Mouse (Mus musculus) ES-E14 (cell line): ENCODE measurements around the gene Ltb. TPM values are rescaled to one million over a fixed set of nuclear protein-coding genes. Genes with fewer than 3 reads are reported as not detected.

ENCODE experiments used
- DNase-seq: peaks from one replicate; pipeline ENCODE4 v3.0.0-alpha.2; 2013; ENCODE audit warnings: low read depth, low spot score
- H3K27ac ChIP-seq: 2 replicates; pipeline ENCODE4 v1.5.1; 2012; ENCODE audit warnings: low read depth, mild to moderate bottlenecking, low read length, moderate library complexity, mixed read lengths; ENCODE audit not compliant: poor library complexity, insufficient read depth, severe bottlenecking
- H3K36me3 ChIP-seq: 2 replicates; pipeline ENCODE4 v1.6.1; 2012; ENCODE audit warnings: mild to moderate bottlenecking, low read length, moderate library complexity, mixed read lengths; ENCODE audit not compliant: control insufficient read depth, poor library complexity, insufficient read depth, severe bottlenecking
- H3K4me1 ChIP-seq, 2 experiments: fragments of 150-350 bp in 1 of 2; sonication (generic) in 1 of 2; 2 replicates each; pipeline ENCODE4 v1.6.1; 2012; ENCODE audit warnings: low read length in 2 of 2, mild to moderate bottlenecking in 1 of 2, mixed read lengths in 1 of 2; ENCODE audit not compliant: control insufficient read depth in 2 of 2, insufficient read depth in 2 of 2, poor library complexity in 1 of 2
- H3K4me3 ChIP-seq, 2 experiments: fragments of 150-350 bp in 1 of 2; sonication (generic) in 1 of 2; 2 replicates each; pipeline ENCODE4 v1.5.1; 2012; ENCODE audit warnings: low read length in 2 of 2, low read depth in 1 of 2, mild to moderate bottlenecking in 1 of 2, mixed read lengths in 1 of 2; ENCODE audit not compliant: insufficient read depth in 1 of 2, poor library complexity in 1 of 2, severe bottlenecking in 1 of 2
- H3K9ac ChIP-seq: 2 replicates; pipeline ENCODE4 v1.6.1; 2012; ENCODE audit warnings: low read depth, mild to moderate bottlenecking, low read length, mixed read lengths; ENCODE audit not compliant: poor library complexity, insufficient read depth, severe bottlenecking
- H3K9me3 ChIP-seq: fragments of 150-350 bp; sonication (generic); 2 replicates; pipeline ENCODE4 v1.6.1; 2012; ENCODE audit warnings: low read depth, mild to moderate bottlenecking, low read length; ENCODE audit not compliant: control insufficient read depth, insufficient read depth
- CHD2 ChIP-seq: IDR thresholded peaks from 2 replicates; pipeline ENCODE4 v1.6.1; 2014; ENCODE audit warnings: mild to moderate bottlenecking, low read depth, low read length, inconsistent platforms
- HCFC1 ChIP-seq: IDR thresholded peaks from 2 replicates; pipeline ENCODE4 v1.6.1; 2012; ENCODE audit warnings: low read length, inconsistent platforms, borderline replicate concordance; ENCODE audit not compliant: insufficient read depth
- MAFK ChIP-seq: IDR thresholded peaks from 2 replicates; pipeline ENCODE4 v1.6.1; 2014; ENCODE audit warnings: mild to moderate bottlenecking, low read depth, low read length, inconsistent platforms; ENCODE audit not compliant: insufficient read depth
- ZC3H11A ChIP-seq: IDR thresholded peaks from 2 replicates; pipeline ENCODE4 v1.6.1; 2012; ENCODE audit warnings: low read depth, mild to moderate bottlenecking, inconsistent platforms, low read length, borderline replicate concordance
- ZNF384 ChIP-seq: IDR thresholded peaks from 2 replicates; pipeline ENCODE4 v1.6.1; 2012; ENCODE audit warnings: low read depth, low read length, inconsistent platforms
- in situ Hi-C, 2 experiments: fragments of 600-800 bp; cut with MboI; formaldehyde crosslinking; loops; one replicate each; pipeline ENCODE4 v1.15.1; 2025; ENCODE audit warnings: low sequenced_read_pairs in 2 of 2, inconsistent platforms in 1 of 2; ENCODE audit not compliant: unreplicated experiment in 2 of 2
- total RNA-seq: library from RNA; depleted of rRNA; stranded (reverse); fragments of 300-350 nt; gene quantifications from 2 replicates; pipeline ENCODE4 v1.2.3, GENCODE M21; 2012

Ltb gene
- total RNA-seq, 1 experiment = 10.1 TPM

DNA sequence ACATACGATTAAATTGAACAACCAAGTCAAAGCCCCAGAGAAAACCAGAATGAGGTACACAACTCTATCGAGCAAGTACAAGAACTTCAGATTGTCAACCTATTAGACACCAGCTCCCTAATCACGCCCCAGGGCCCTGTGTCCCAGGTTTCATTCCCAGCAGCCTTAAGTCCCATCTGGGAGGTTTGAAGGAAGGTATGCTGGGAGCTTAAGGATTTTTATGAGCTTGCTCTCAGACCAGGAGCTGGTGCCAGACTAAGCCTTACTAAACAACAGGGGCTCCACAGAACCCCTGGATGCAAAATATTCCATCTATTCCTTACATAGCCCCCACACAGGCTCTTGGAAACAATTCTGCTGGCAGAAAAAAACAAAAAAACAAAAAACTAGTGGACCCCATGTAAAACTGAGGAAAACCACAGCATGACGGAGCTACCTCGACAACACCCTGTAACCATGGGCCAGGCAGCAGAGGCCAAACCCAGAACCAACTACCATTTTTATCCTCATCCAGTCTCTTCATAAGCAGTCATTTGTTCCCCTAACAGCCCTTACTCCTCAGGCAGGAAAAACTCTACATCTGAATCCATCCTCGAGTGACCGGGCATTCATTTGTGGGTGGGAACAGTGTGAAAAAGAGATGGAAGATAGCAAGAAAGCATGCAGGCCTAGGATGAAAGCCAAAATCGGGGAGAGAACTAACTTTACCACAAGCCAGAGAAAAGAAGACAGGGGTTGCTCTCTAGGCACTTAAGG lies 30.7 kb upstream of the Ltb start:
- DNase-seq = no peak

DNA sequence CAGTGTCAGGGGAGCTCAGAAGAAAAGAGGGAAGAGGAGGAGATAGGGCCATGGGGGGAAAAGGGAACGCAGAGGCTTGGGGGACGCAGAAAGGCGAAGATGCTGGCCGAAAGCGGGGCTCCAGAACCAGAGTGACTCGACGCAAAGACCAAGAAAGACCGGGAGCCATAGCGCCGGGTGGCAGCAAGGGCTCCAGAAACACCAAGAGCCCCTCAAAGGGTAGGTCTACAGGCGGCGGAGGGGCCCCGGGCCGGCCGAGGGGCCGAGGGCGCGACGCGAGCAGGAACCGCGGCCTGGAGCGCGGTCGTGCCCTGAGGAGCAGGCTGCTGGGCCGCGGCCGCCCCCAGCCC lies 30.0 kb upstream of the Ltb start:
- DNase-seq = no peak
- peak overlapping the region; percentile 98 to 99 for H3K4me3 ChIP-seq
- no peak for TF ChIP-seq MAFK
- TF ChIP-seq ZNF384 = no peak
- TF ChIP-seq HCFC1 = no peak
- TF ChIP-seq CHD2 = no peak
- no peak for TF ChIP-seq ZC3H11A
- in situ Hi-C loops = no loop called here
- peaks cover 37% of the 10 kb centered on the region for H3K36me3 ChIP-seq
- no peaks in the 10 kb centered on the region for H3K9me3 ChIP-seq
- H3K27ac ChIP-seq = peak overlapping the region; percentile 78
- H3K4me1 ChIP-seq = peaks cover 0 to 10% of the 10 kb centered on the region in 2 experiments; a peak in 1 of 4 replicates
- peak overlapping the region; percentile 99 for H3K9ac ChIP-seq

More for the DNA sequence above, 30.7 kb upstream of the Ltb start:
- H3K4me3 ChIP-seq = peak overlapping the region; percentile 98 to 99
- in situ Hi-C loops = no loop called here
- H3K4me1 ChIP-seq = peaks cover 0 to 10% of the 10 kb centered on the region in 2 experiments; a peak in 1 of 4 replicates
- peak overlapping the region; percentile 99 for H3K9ac ChIP-seq
- H3K36me3 ChIP-seq = peaks cover 44% of the 10 kb centered on the region
- no peaks in the 10 kb centered on the region for H3K9me3 ChIP-seq
- TF ChIP-seq CHD2 (no peak), MAFK (no peak), HCFC1 (no peak), ZC3H11A (no peak), ZNF384 (no peak)
- H3K27ac ChIP-seq = no peak overlapping the region

GRCm38 (mm10) chr17:35164568-35165450 lies 29.4 kb upstream of the Ltb start, which contains the start of gene Prrc2a:
TSS of gene Prrc2a (minus strand) at chr17:35164897.
- TF ChIP-seq ZC3H11A (no peak), MAFK (no peak), HCFC1 (peak; percentile 71; the same call in 1 of the 2 replicates), ZNF384 (peak; percentile 94), CHD2 (no peak)
- Histone ChIP-seq H3K9ac (peak within 1 kb of the TSS; percentile 99), H3K4me3 (peak within 1 kb of the TSS; percentile 98 to 99), H3K9me3 (no peaks in the 10 kb centered on the region), H3K4me1 (peaks cover 0 to 10% of the 10 kb centered on the region in 2 experiments; a peak in 1 of 4 replicates), H3K36me3 (peaks cover 31% of the 10 kb centered on the region), H3K27ac (peak within 1 kb of the TSS; percentile 99)
- peak; percentile 97 for DNase-seq
- in situ Hi-C loops = loop anchor here (5.0 kb wide), 1 partner anchor 67 kb away; the partner anchor contains the start of gene Atp6v1g2 (in 2 of the 2)

DNA sequence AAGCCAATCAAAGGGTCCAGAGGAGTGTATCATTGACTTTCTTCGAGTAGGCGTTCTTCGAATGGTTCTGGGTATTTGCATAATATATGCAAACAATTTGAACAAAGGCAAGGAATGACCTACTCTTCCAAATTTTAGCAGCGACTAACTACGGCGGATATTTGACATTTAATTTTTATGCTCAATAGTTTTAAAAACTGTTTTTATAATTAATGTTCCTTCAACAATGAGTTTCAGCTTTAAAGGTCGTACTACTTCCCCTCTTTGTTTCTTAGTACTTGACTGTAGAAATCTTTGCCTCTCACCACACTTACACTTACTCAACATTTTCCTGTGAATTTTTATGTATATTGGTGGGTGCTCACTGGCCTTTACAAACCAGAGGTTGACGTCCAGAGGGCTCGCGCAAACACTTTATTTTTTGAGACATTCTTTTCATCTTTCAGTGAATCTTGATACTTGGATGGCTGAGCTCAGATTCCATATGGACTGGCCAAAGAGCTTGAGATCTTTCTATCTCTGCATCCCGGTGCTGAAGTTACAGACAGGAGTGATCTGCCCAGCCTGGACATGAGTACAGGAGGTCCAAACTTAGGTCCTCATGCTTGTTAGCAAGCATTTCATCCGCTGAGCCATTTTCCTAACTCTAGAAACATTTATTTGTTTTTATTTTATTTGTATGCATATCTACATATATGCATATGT lies 28.6 kb upstream of the Ltb start:
- in situ Hi-C loops = loop anchor here (5.0 kb wide), 1 partner anchor 67 kb away; the partner anchor contains the start of gene Atp6v1g2 (in 2 of the 2)
- no peaks in the 10 kb centered on the region for H3K9me3 ChIP-seq
- no peak for TF ChIP-seq MAFK
- no peak for TF ChIP-seq ZNF384
- no peak for TF ChIP-seq ZC3H11A
- no peak overlapping the region for H3K9ac ChIP-seq
- peak overlapping the region; percentile 78 to 92 for H3K4me3 ChIP-seq
- H3K27ac ChIP-seq = peak overlapping the region; percentile 99; the same call in 1 of the 2 replicates
- DNase-seq = no peak
- H3K36me3 ChIP-seq = peaks cover 23% of the 10 kb centered on the region
- peaks cover 0 to 10% of the 10 kb centered on the region in 2 experiments; a peak in 1 of 4 replicates for H3K4me1 ChIP-seq
